Mouse (Mus musculus) MEL (cell line): Measurements from ENCODE around the gene Wdfy3.

Source experiments
- TAL1 ChIP-seq: IDR thresholded peaks from 2 replicates; pipeline ENCODE4 v1.6.1; 2012; ENCODE audit warnings: mild to moderate bottlenecking, inconsistent platforms, low read length, moderate library complexity, mixed read lengths
- USF1 ChIP-seq: IDR thresholded peaks from 2 replicates; pipeline ENCODE4 v1.6.1; 2014; ENCODE audit warnings: low read depth, mild to moderate bottlenecking, inconsistent platforms, low read length, improper control_type of control experiment, moderate library complexity

DNA sequence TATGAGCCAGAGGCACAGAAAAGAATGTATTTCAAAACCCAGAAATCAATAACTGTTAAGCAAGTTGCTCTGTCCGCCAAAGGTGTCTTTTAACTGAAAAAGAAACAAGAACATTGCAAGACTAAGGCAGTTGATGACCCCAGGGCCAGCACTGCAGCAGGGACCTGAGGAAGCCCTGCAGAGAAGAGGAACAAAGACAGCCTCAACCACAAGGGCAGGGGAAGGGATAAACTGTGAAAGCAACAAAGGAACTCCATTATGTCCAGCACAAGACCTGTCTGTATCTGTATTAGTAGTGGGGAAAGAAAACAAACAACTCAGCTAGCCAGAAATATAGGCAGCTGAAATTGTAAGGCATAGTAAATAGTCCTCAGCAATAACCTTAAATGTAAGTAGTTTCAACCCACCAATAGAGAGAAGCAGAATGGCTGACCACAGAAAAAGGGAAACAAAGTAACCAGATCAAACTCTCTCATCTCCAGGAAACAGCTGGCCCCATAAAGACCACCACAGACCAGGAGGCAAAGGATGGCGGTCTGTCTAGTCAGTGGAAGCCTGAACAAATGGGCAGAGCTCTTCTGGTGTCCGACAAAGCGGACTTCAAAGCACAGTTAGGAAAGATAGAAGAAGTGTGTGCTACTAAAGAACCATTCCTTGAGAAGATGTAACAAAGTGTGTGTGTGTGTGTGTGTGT lies 283.7 kb downstream of the Wdfy3 start:
- TF ChIP-seq USF1: no peak
- no peak for TF ChIP-seq TAL1
